Mouse (Mus musculus) liver, postnatal 0 days (tissue): Measurements from ENCODE around the gene Dlx4. TPM values are rescaled to one million over a fixed set of nuclear protein-coding genes. Genes with fewer than 3 reads are reported as not detected.

ENCODE experiments used
- ATAC-seq: fragments of 200-750 bp; cut with Nextera tagmentation; 2 replicates; pipeline ENCODE4 v1.8.0; 2017; ENCODE audit warnings: mild to moderate bottlenecking, moderate library complexity
- DNase-seq: peaks from one replicate; pipeline ENCODE4 v3.0.0-alpha.2; 2016
- H3K27ac ChIP-seq: fragments of 300-500 bp; sonication (generic); 2 replicates; pipeline ENCODE4 v1.5.1; 2014; ENCODE audit warnings: antibody characterized with exemption, moderate library complexity, mild to moderate bottlenecking, low read depth
- H3K27me3 ChIP-seq: fragments of 300-500 bp; sonication (generic); 2 replicates; pipeline ENCODE4 v1.6.1; 2014; ENCODE audit warnings: low read length, control low read depth, mixed read lengths; ENCODE audit not compliant: insufficient read depth
- H3K36me3 ChIP-seq: fragments of 300-500 bp; sonication (generic); replicated peaks from 2 replicates; pipeline ENCODE4 v1.6.1; 2014; ENCODE audit warnings: mild to moderate bottlenecking, control low read depth, low read length, moderate library complexity, mixed read lengths; ENCODE audit not compliant: insufficient read depth
- H3K4me1 ChIP-seq: fragments of 300-500 bp; sonication (generic); 2 replicates; pipeline ENCODE4 v1.6.1; 2014; ENCODE audit warnings: antibody characterized with exemption, mild to moderate bottlenecking, control low read depth; ENCODE audit not compliant: insufficient read depth
- H3K4me2 ChIP-seq: fragments of 300-500 bp; sonication (generic); 2 replicates; pipeline ENCODE4 v1.6.1; 2014; ENCODE audit warnings: low read depth, mild to moderate bottlenecking, low read length, moderate library complexity, mixed read lengths
- H3K4me3 ChIP-seq: fragments of 300-500 bp; sonication (generic); 2 replicates; pipeline ENCODE4 v1.5.1; 2014; ENCODE audit warnings: low read depth, low read length
- H3K9ac ChIP-seq: fragments of 300-500 bp; sonication (generic); replicated peaks from 2 replicates; pipeline ENCODE4 v1.6.1; 2014; ENCODE audit warnings: mild to moderate bottlenecking, moderate library complexity
- H3K9me3 ChIP-seq: fragments of 300-500 bp; sonication (generic); 2 replicates; pipeline ENCODE4 v1.6.1; 2016; ENCODE audit warnings: mild to moderate bottlenecking, control low read depth, low read length, mixed read lengths
- CTCF ChIP-seq: sonication (generic); IDR thresholded peaks from 2 replicates; pipeline ENCODE4 v1.5.1; 2016; ENCODE audit warnings: antibody characterized with exemption, low read depth
- EP300 ChIP-seq: IDR thresholded peaks from 2 replicates; pipeline ENCODE4 v1.6.1; 2016; ENCODE audit warnings: antibody characterized with exemption, low read depth, mild to moderate bottlenecking
- WGBS: fragments of 180-500 bp; shearing (Covaris S2); extraction: QIAGEN DNeasy Blood & Tissue Kit; methylation state at CpG from one replicate; pipeline ENCODE4 v1.1.7; 2014; ENCODE audit not compliant: insufficient replicate concordance; 5-methylcytosine and 5-hydroxymethylcytosine counted together
- polyA plus RNA-seq: library from polyadenylated mRNA; unstranded; fragments of >200 nt; fragmentation: Nextera tagmentation; extraction: Ambion mirVana; gene quantifications from 2 replicates; pipeline ENCODE4 v1.2.1, GENCODE M21; 2015

The Dlx4 gene
- polyA plus RNA-seq, 1 experiment from 2014 or later, result 0.08 TPM

GRCm38 (mm10) chr11:95137281-95137680 is 8.8 kb downstream of the Dlx4 start:
- WGBS, result 41% methylated on average over 6 of the region's 6 CpGs

GRCm38 (mm10) chr11:95133321-95133720 is 12.7 kb downstream of the Dlx4 start:
- Histone ChIP-seq H3K9me3 (no peaks in the 10 kb centered on the region), H3K27me3 (peaks cover 25% of the 10 kb centered on the region), H3K36me3 (no peaks in the 10 kb centered on the region), H3K4me1 (no peaks in the 10 kb centered on the region), H3K9ac (no peak overlapping the region), H3K27ac (no peak overlapping the region), H3K4me3 (no peak overlapping the region), H3K4me2 (no peak overlapping the region)
- no peak for ATAC-seq
- TF ChIP-seq CTCF (no peak), EP300 (no peak)
- DNase-seq, result no peak
- WGBS, result 28% methylated on average over 6 of the region's 6 CpGs

More at GRCm38 (mm10) chr11:95137281-95137680, 8.8 kb downstream of the Dlx4 start:
- Histone ChIP-seq H3K27me3 (peaks cover 54% of the 10 kb centered on the region), H3K4me3 (no peak overlapping the region), H3K9ac (no peak overlapping the region), H3K4me1 (no peaks in the 10 kb centered on the region), H3K9me3 (no peaks in the 10 kb centered on the region), H3K36me3 (no peaks in the 10 kb centered on the region), H3K27ac (no peak overlapping the region), H3K4me2 (no peak overlapping the region)
- DNase-seq (no peak), ATAC-seq (no peak)
- TF ChIP-seq CTCF (no peak), EP300 (no peak)

GRCm38 (mm10) chr11:95130668-95131252 is 15.3 kb downstream of the Dlx4 start:
- DNase-seq, result no peak
- Histone ChIP-seq H3K27me3 (peaks cover 20% of the 10 kb centered on the region; the same call in 1 of the 2 replicates), H3K4me2 (no peak overlapping the region), H3K9ac (no peak overlapping the region), H3K4me1 (no peaks in the 10 kb centered on the region), H3K9me3 (no peaks in the 10 kb centered on the region), H3K4me3 (no peak overlapping the region), H3K36me3 (no peaks in the 10 kb centered on the region), H3K27ac (no peak overlapping the region)
- TF ChIP-seq CTCF (no peak), EP300 (no peak)
- 69% methylated on average over 17 of the region's 17 CpGs for WGBS
- no peak for ATAC-seq

- no peak overlapping the region for H3K4me2 ChIP-seq
- H3K36me3 ChIP-seq, result no peaks in the 10 kb centered on the region
- TF ChIP-seq CTCF (no peak), EP300 (no peak)
- H3K27me3 ChIP-seq, result peaks cover 40% of the 10 kb centered on the region
- no peak overlapping the region for H3K4me3 ChIP-seq
- no peak overlapping the region for H3K27ac ChIP-seq
- WGBS, result 52% methylated on average over 11 of the region's 11 CpGs
- DNase-seq (no peak), ATAC-seq (no peak)
- H3K9ac ChIP-seq, result no peak overlapping the region
- no peaks in the 10 kb centered on the region for H3K9me3 ChIP-seq
- H3K4me1 ChIP-seq, result no peaks in the 10 kb centered on the region
Observed at GRCm38 (mm10) chr11:95128359-95128758, 17.7 kb downstream of the Dlx4 start.

- Histone ChIP-seq H3K9ac (no peak overlapping the region), H3K27me3 (peaks cover 58% of the 10 kb centered on the region), H3K4me3 (no peak overlapping the region), H3K4me2 (peak overlapping the region; percentile 18; the same call in 1 of the 2 replicates), H3K27ac (no peak overlapping the region), H3K4me1 (no peaks in the 10 kb centered on the region), H3K9me3 (no peaks in the 10 kb centered on the region), H3K36me3 (no peaks in the 10 kb centered on the region)
- DNase-seq (no peak), ATAC-seq (no peak)
- no peak for TF ChIP-seq CTCF
- no peak for TF ChIP-seq EP300
- WGBS, result 1% methylated on average over 20 of the region's 20 CpGs
Observed at GRCm38 (mm10) chr11:95126272-95127245, 19.5 kb downstream of the Dlx4 start.

GRCm38 (mm10) chr11:95125366-95125948 is 20.6 kb downstream of the Dlx4 start:
- Histone ChIP-seq H3K36me3 (no peaks in the 10 kb centered on the region), H3K4me3 (no peak overlapping the region), H3K4me1 (no peaks in the 10 kb centered on the region), H3K27me3 (peaks cover 70% of the 10 kb centered on the region), H3K27ac (no peak overlapping the region), H3K4me2 (no peak overlapping the region), H3K9ac (no peak overlapping the region), H3K9me3 (no peaks in the 10 kb centered on the region)
- no peak for ATAC-seq
- 39% methylated on average over 7 of the region's 7 CpGs for WGBS
- no peak for DNase-seq
- TF ChIP-seq CTCF (no peak), EP300 (no peak)
